Mouse (Mus musculus) cortical plate, adult 2 months (tissue): ENCODE data around the gene Sertad4.
A peak's percentile ranks its signal among the peaks of the same experiment; 100 is the strongest.

Experiments
- CTCF ChIP-seq: fragments of 200-500 bp; IDR thresholded peaks from 2 replicates; pipeline ENCODE4 v1.5.1; 2011; ENCODE audit warnings: mild to moderate bottlenecking, control low read depth, low read length; ENCODE audit not compliant: insufficient read depth; ENCODE audit errors: extremely low read depth
- POLR2A ChIP-seq: fragments of 200-500 bp; IDR thresholded peaks from 2 replicates; pipeline ENCODE4 v1.6.1; 2011; ENCODE audit warnings: mild to moderate bottlenecking, low read length, control low read depth; ENCODE audit not compliant: insufficient read depth; ENCODE audit errors: extremely low read depth

- TF ChIP-seq POLR2A (no peak), CTCF (peak; percentile 19; the same call in 1 of the 2 replicates)
Measured at GRCm38 (mm10) chr1:192880130-192880529, 24.6 kb upstream of the Sertad4 start.
